Mouse (Mus musculus): Measurements from ENCODE around the gene Nckap1l. TPM values are rescaled to one million over a fixed set of nuclear protein-coding genes. Genes with fewer than 3 reads are reported as not detected.

Nckap1l gene
- total RNA-seq, 2 experiments from 2014 or later: 8.7 TPM

DNA sequence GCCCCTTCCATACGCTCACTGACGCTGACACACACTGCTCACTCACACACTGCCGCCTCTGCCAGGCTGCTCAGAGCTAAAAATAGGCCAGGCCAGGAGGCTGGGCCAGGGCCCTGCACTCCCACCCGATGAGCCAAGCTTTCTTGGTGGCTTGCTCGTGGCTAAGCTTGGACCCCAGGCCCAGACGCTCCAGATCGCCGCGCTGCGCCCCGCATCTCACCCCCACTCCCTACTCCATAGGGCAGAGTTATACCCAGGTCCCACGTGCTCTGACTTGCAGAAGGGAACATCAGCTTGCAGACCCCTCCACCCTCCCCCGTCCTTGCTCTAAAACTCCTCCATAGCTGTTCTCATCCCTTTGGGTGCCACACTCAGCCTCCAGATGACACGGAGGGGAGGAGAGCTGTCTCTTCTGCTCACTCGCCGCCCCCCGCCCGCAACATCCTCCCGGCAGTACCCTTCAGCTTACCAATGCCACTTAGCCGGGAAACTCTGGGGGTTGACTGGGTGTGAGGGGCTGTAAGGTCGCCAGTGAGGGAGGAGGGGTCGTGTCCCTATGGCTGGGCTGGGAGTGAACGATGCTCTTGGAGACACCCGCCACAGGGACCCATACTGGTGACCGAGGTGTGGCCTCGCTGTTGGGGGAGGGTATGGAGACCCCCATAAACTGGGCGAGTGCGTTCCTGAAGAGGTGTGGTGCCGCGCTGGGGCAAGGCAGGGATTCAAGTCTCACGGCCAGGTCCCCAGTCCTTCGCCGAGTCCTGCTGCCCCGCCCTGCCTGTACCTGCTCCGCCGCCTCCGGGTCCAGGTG, 83.6 kb downstream of the Nckap1l start:
- peak; percentile 59 to 65 for DNase-seq (ENCODE audit: low spot score in 2 of 2)

DNA sequence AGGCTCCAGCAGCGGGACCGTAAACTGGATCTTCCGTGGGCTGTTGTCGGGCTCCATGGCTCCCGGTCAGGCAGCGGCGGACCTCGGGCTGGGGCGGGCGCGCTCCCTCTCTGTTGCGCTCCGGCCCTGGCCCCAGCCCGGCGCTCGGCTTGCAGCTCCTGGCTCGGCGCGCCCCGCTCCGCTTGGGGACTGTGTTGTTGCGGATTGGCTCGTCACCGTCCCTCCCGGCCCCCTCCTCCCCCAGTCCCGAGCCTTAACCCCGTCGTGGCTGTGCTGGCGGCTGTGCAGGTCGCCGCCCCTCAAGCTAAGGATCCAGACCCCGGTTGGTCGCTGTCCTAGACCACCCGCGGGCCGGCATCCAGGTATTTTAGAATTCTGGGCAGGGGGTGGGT, 84.2 kb downstream of the Nckap1l start, which contains the start of gene Ppp1r1a:
TSS of gene Ppp1r1a (minus strand) at position 182 of the 392 bp plus-strand sequence.
- DNase-seq (ENCODE audit: low spot score in 2 of 2): peak; percentile 75 to 81

DNA sequence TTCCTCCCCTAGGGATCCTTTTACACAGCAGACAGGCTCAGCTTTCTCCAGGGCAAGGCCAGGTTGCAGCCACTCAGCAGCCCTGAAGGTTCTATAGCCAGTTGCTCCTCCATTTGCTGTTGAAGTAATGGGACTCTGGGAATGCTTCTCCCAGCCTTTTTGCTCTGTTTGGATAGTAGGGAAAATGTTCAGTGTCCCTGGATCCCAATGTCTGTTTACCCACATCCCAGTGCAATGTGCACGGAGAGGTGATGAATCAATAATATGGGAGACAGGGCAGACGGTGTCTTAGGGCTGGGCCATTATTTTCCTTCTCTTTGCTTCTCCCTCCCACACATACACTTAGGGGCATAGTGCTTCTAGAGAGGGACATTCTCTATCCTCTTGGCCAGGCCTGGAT, 85.7 kb downstream of the Nckap1l start:
- peak in 1 of 2 experiments; percentile 4 for DNase-seq (ENCODE audit: low spot score in 2 of 2)

DNA sequence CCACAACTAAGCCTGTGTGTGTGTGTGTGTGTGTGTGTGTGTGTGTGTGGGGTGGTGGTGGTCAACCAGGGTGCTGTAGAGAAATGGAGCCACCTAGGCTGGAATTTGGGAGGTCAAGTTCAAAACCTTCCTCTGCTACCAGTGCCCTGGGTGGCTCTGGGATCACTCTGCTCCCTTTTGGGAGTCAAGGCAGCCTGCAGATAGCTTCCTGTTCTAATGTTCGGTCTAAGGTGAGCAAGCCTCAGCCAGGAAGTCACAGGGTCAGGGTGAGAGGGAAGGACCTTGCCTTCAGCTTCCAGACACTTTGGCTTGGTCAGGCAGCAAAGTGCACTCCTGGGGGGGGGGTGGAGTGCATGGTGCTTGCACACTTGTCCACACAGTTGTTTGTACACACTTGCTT, 87.1 kb downstream of the Nckap1l start:
- DNase-seq (ENCODE audit: low spot score in 2 of 2): peak in 1 of 2 experiments; percentile 6

DNA sequence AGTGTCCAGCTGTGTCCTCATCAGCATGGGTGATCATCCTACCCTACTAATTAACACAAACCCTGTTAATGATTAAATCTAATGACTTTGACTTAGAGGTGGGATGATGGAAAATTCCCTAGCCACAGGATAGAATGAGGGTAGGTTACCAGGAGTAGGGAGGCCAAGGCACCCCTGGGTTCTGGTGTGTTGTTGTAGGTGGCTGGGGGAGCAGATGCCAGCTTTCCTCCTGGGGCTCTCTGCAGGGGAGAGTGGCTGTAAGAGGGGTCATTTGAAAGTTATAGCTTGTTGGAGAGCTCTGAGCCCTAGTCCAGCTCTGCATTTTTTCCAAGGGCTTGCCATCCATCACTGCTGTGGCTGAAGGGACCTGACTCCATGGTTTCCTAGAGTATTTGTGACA, 88.9 kb downstream of the Nckap1l start:
- peak in 1 of 2 experiments; percentile 6 for DNase-seq (ENCODE audit: low spot score in 2 of 2)

DNA sequence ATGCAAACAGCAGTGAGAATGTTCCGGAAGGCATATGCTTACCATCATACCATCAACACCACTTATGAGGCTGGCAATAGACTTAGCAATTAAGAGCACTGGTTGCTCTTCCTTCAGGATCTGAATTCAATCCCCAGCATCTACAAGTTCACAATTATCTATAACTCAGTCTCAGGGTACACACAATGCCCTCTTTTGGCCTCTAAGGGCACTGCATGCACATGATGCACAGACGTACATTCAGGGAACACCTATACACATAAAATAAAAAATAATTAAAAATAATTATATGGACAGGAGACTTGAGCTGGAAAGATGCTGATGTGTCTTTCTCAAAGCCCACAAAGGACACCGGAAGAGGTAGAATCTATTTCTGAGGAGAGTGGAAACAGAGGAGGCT, 94.4 kb downstream of the Nckap1l start:
- DNase-seq (ENCODE audit: low spot score in 2 of 2): no peak

Other genes starting within 250 kb of the Nckap1l start
- 100 to 1,000 TPM; 181 to 188 TPM for gene Cbx5, start 214.0 kb upstream of the Nckap1l start, total RNA-seq (2021)
- gene Hnrnpa1, start 213.4 kb upstream of the Nckap1l start, total RNA-seq (2021): 100 to 1,000 TPM; 399 to 417 TPM
- under 1 TPM in 1 of 2 experiments, not detected in 1; 0.39 TPM for gene Nfe2, start 195.4 kb upstream of the Nckap1l start, total RNA-seq (2021)
- 100 to 1,000 TPM; 111 to 112 TPM for gene Copz1, start 181.1 kb upstream of the Nckap1l start, total RNA-seq (2021)
- 1 to 10 TPM in 1 of 2 experiments, under 1 TPM in 1; 0.89 to 1.0 TPM for gene Gpr84, start 143.2 kb upstream of the Nckap1l start, total RNA-seq (2021)
- gene Zfp385a, start 113.7 kb upstream of the Nckap1l start, total RNA-seq (2021): 10 to 100 TPM; 36.5 to 45.0 TPM
- 1 to 10 TPM; 6.7 to 7.5 TPM for gene Itga5, start 87.0 kb upstream of the Nckap1l start, total RNA-seq (2021)
- not detected for gene Gtsf1, start 23.3 kb upstream of the Nckap1l start, total RNA-seq (2021)
- gene Gtsf2, start 5.3 kb upstream of the Nckap1l start, total RNA-seq (2021): not detected
- gene Pde1b, start 49.2 kb downstream of the Nckap1l start, total RNA-seq (2021): 10 to 100 TPM; 48.2 to 53.9 TPM
- 100 to 1,000 TPM; 147 to 157 TPM for gene Ppp1r1a, start 84.2 kb downstream of the Nckap1l start, total RNA-seq (2021)
- gene Glycam1, start 111.3 kb downstream of the Nckap1l start, total RNA-seq (2021): 1 to 10 TPM; 1.1 to 1.6 TPM